Mouse (Mus musculus) embryonic facial prominence, embryonic 15.5 days (tissue): ENCODE results near the gene Timm10. TPM values are rescaled to one million over a fixed set of nuclear protein-coding genes. Genes with fewer than 3 reads are reported as not detected.

Experiments used
- ATAC-seq: fragments of 200-750 bp; cut with Nextera tagmentation; 2 replicates; pipeline ENCODE4 v1.8.0; 2017; ENCODE audit warnings: low read depth, moderate TSS enrichment; ENCODE audit not compliant: insufficient number of reproducible peaks, low FRiP score, low TSS enrichment
- H3K27ac ChIP-seq: fragments of 300-500 bp; sonication (generic); replicated peaks from 2 replicates; pipeline ENCODE4 v1.5.1; 2015; ENCODE audit warnings: mild to moderate bottlenecking, inconsistent platforms
- H3K27me3 ChIP-seq: fragments of 300-500 bp; sonication (generic); 2 replicates; pipeline ENCODE4 v1.6.1; 2015; ENCODE audit warnings: inconsistent platforms
- H3K36me3 ChIP-seq: fragments of 300-500 bp; sonication (generic); 2 replicates; pipeline ENCODE4 v1.6.1; 2015; ENCODE audit warnings: mild to moderate bottlenecking, inconsistent platforms
- H3K4me1 ChIP-seq: fragments of 300-500 bp; sonication (generic); 2 replicates; pipeline ENCODE4 v1.6.1; 2015; ENCODE audit warnings: inconsistent platforms
- H3K4me2 ChIP-seq: fragments of 300-500 bp; sonication (generic); replicated peaks from 2 replicates; pipeline ENCODE4 v1.6.1; 2015; ENCODE audit warnings: mild to moderate bottlenecking, inconsistent platforms
- H3K4me3 ChIP-seq: fragments of 300-500 bp; sonication (generic); replicated peaks from 2 replicates; pipeline ENCODE4 v1.5.1; 2015; ENCODE audit warnings: mild to moderate bottlenecking, inconsistent platforms
- H3K9ac ChIP-seq: fragments of 300-500 bp; sonication (generic); 2 replicates; pipeline ENCODE4 v1.6.1; 2015; ENCODE audit warnings: inconsistent platforms
- H3K9me3 ChIP-seq: fragments of 300-500 bp; sonication (generic); replicated peaks from 2 replicates; pipeline ENCODE4 v1.6.1; 2016; ENCODE audit warnings: inconsistent platforms
- WGBS: fragments of 180-500 bp; shearing (Covaris S2); methylation state at CpG from one replicate; pipeline ENCODE4 v1.1.7; 2015; 5-methylcytosine and 5-hydroxymethylcytosine counted together
- polyA plus RNA-seq: library from polyadenylated mRNA; unstranded; fragments of >200 nt; fragmentation: Nextera tagmentation; extraction: Ambion mirVana; gene quantifications from 2 replicates; pipeline ENCODE4 v1.2.1, GENCODE M21; 2015

Gene Timm10
- 45.7 and 49.7 TPM in 2 replicates for polyA plus RNA-seq

GRCm38 (mm10) chr2:84826488-84827282, at the start of gene Timm10:
TSS of gene Timm10 (plus strand) at chr2:84826997.
- peak within 1 kb of the TSS; percentile 78 for H3K4me3 ChIP-seq
- peak within 1 kb of the TSS; percentile 90 for H3K4me2 ChIP-seq
- H3K27me3 ChIP-seq: 0 out of 2 replicates have a peak, but pooled peaks cover 3% of the 10 kb centered on the region
- H3K4me1 ChIP-seq: peaks cover 16% of the 10 kb centered on the region
- peak; percentile 89 for ATAC-seq
- H3K27ac ChIP-seq: peak within 1 kb of the TSS; percentile 34; the same call in 1 of the 2 replicates
- peaks cover 9% of the 10 kb centered on the region; the same call in 1 of the 2 replicates for H3K36me3 ChIP-seq
- under 1% methylated on average over 34 of the region's 34 CpGs for WGBS
- no peaks in the 10 kb centered on the region for H3K9me3 ChIP-seq
- peak within 1 kb of the TSS; percentile 47 for H3K9ac ChIP-seq

- 46% methylated on average over 3 of the region's 3 CpGs for WGBS
- Histone ChIP-seq H3K4me1 (peaks cover 10% of the 10 kb centered on the region), H3K4me3 (no peak overlapping the region), H3K27me3 (no peaks in the 10 kb centered on the region), H3K9me3 (no peaks in the 10 kb centered on the region), H3K9ac (no peak overlapping the region), H3K4me2 (no peak overlapping the region), H3K27ac (no peak overlapping the region), H3K36me3 (no peaks in the 10 kb centered on the region)
- no peak for ATAC-seq
These were observed 49.1 kb upstream of the Timm10 start for GRCm38 (mm10) chr2:84777706-84778105.

GRCm38 (mm10) chr2:84779210-84779609, 47.6 kb upstream of the Timm10 start:
- no peak for ATAC-seq
- H3K9me3 ChIP-seq: no peaks in the 10 kb centered on the region
- no peak overlapping the region for H3K4me3 ChIP-seq
- H3K27me3 ChIP-seq: no peaks in the 10 kb centered on the region
- H3K36me3 ChIP-seq: no peaks in the 10 kb centered on the region
- H3K4me2 ChIP-seq: no peak overlapping the region
- no peak overlapping the region for H3K9ac ChIP-seq
- no peak overlapping the region for H3K27ac ChIP-seq
- peaks cover 7% of the 10 kb centered on the region for H3K4me1 ChIP-seq
- 61% methylated on average over 6 of the region's 6 CpGs for WGBS

GRCm38 (mm10) chr2:84783315-84783714, 43.5 kb upstream of the Timm10 start:
- no peaks in the 10 kb centered on the region for H3K4me1 ChIP-seq
- H3K27me3 ChIP-seq: no peaks in the 10 kb centered on the region
- H3K4me3 ChIP-seq: no peak overlapping the region
- H3K9me3 ChIP-seq: no peaks in the 10 kb centered on the region
- no peak for ATAC-seq
- H3K27ac ChIP-seq: no peak overlapping the region
- 87% methylated on average over 1 of the region's 1 CpGs for WGBS
- H3K9ac ChIP-seq: no peak overlapping the region
- H3K36me3 ChIP-seq: no peaks in the 10 kb centered on the region
- no peak overlapping the region for H3K4me2 ChIP-seq

- no peaks in the 10 kb centered on the region for H3K4me1 ChIP-seq
- H3K4me2 ChIP-seq: no peak overlapping the region
- H3K36me3 ChIP-seq: no peaks in the 10 kb centered on the region
- H3K27me3 ChIP-seq: no peaks in the 10 kb centered on the region
- H3K9ac ChIP-seq: no peak overlapping the region
- 74% methylated on average over 3 of the region's 3 CpGs for WGBS
- no peaks in the 10 kb centered on the region for H3K9me3 ChIP-seq
- no peak overlapping the region for H3K4me3 ChIP-seq
- ATAC-seq: no peak
- H3K27ac ChIP-seq: no peak overlapping the region
These were observed 42.8 kb upstream of the Timm10 start for GRCm38 (mm10) chr2:84783840-84784566.

- Histone ChIP-seq H3K27ac (no peak overlapping the region), H3K9ac (no peak overlapping the region), H3K4me1 (no peaks in the 10 kb centered on the region), H3K4me3 (no peak overlapping the region), H3K27me3 (no peaks in the 10 kb centered on the region), H3K9me3 (no peaks in the 10 kb centered on the region), H3K4me2 (no peak overlapping the region), H3K36me3 (no peaks in the 10 kb centered on the region)
- ATAC-seq: no peak
- WGBS: 75% methylated on average over 3 of the region's 3 CpGs
These were observed 38.5 kb upstream of the Timm10 start for GRCm38 (mm10) chr2:84788316-84788715.

- Histone ChIP-seq H3K36me3 (no peaks in the 10 kb centered on the region), H3K9ac (no peak overlapping the region), H3K9me3 (no peaks in the 10 kb centered on the region), H3K4me3 (no peak overlapping the region), H3K4me1 (no peaks in the 10 kb centered on the region), H3K27me3 (no peaks in the 10 kb centered on the region), H3K27ac (no peak overlapping the region), H3K4me2 (no peak overlapping the region)
- WGBS: 49% methylated on average over 9 of the region's 9 CpGs
- no peak for ATAC-seq
These were observed 36.4 kb upstream of the Timm10 start for GRCm38 (mm10) chr2:84790418-84790817.

GRCm38 (mm10) chr2:84792516-84792915, 34.3 kb upstream of the Timm10 start:
- Histone ChIP-seq H3K4me3 (no peak overlapping the region), H3K27ac (no peak overlapping the region), H3K27me3 (no peaks in the 10 kb centered on the region), H3K4me1 (no peaks in the 10 kb centered on the region), H3K9ac (no peak overlapping the region), H3K9me3 (no peaks in the 10 kb centered on the region), H3K4me2 (no peak overlapping the region), H3K36me3 (no peaks in the 10 kb centered on the region)
- no peak for ATAC-seq
- WGBS: 83% methylated on average over 3 of the region's 3 CpGs

- no peak for ATAC-seq
- WGBS: 93% methylated on average over 3 of the region's 3 CpGs
- H3K4me3 ChIP-seq: no peak overlapping the region
These were observed 33.6 kb upstream of the Timm10 start for GRCm38 (mm10) chr2:84793154-84793553.

GRCm38 (mm10) chr2:84793871-84794270, 32.9 kb upstream of the Timm10 start:
- no peak overlapping the region for H3K9ac ChIP-seq
- no peak overlapping the region for H3K4me3 ChIP-seq
- H3K4me2 ChIP-seq: no peak overlapping the region
- 81% methylated on average over 3 of the region's 3 CpGs for WGBS
- H3K4me1 ChIP-seq: no peaks in the 10 kb centered on the region
- H3K27me3 ChIP-seq: no peaks in the 10 kb centered on the region
- H3K27ac ChIP-seq: no peak overlapping the region
- H3K36me3 ChIP-seq: no peaks in the 10 kb centered on the region
- no peak for ATAC-seq
- H3K9me3 ChIP-seq: no peaks in the 10 kb centered on the region

More at GRCm38 (mm10) chr2:84793154-84793553, 33.6 kb upstream of the Timm10 start:
- Histone ChIP-seq H3K27ac (no peak overlapping the region), H3K27me3 (no peaks in the 10 kb centered on the region), H3K4me2 (no peak overlapping the region), H3K9ac (no peak overlapping the region), H3K36me3 (no peaks in the 10 kb centered on the region), H3K9me3 (no peaks in the 10 kb centered on the region), H3K4me1 (no peaks in the 10 kb centered on the region)

GRCm38 (mm10) chr2:84797833-84798492, 28.8 kb upstream of the Timm10 start:
- no peaks in the 10 kb centered on the region for H3K9me3 ChIP-seq
- H3K4me3 ChIP-seq: peak overlapping the region; percentile 46
- ATAC-seq: peak; percentile 71; the same call in 1 of the 2 replicates
- H3K27ac ChIP-seq: 0 out of 2 replicates have a peak overlapping the region, but pooled peaks have one; percentile 1
- 13% methylated on average over 13 of the region's 13 CpGs for WGBS
- peak overlapping the region; percentile 81 for H3K4me2 ChIP-seq
- no peaks in the 10 kb centered on the region for H3K36me3 ChIP-seq
- H3K27me3 ChIP-seq: no peaks in the 10 kb centered on the region
- H3K4me1 ChIP-seq: peaks cover 4% of the 10 kb centered on the region; the same call in 1 of the 2 replicates
- H3K9ac ChIP-seq: peak overlapping the region; percentile 1; the same call in 1 of the 2 replicates
